Mouse (Mus musculus) liver, adult 10 weeks (tissue): Measurements from ENCODE around the gene Speg. TPM values are rescaled to one million over a fixed set of nuclear protein-coding genes. Genes with fewer than 3 reads are reported as not detected.

Source experiments
- polyA plus RNA-seq: library from polyadenylated mRNA; stranded (reverse); fragments of 350-450 nt; fragmentation: Illumina TruSeq; extraction: RNeasy Lipid Tissue Mini Kit (QIAGEN cat#74804); gene quantifications from one replicate; pipeline ENCODE4 v1.2.3, GENCODE M21; 2014; ENCODE audit warnings: low read depth, low replicate concordance

Gene Speg
- polyA plus RNA-seq = not detected

DNA sequence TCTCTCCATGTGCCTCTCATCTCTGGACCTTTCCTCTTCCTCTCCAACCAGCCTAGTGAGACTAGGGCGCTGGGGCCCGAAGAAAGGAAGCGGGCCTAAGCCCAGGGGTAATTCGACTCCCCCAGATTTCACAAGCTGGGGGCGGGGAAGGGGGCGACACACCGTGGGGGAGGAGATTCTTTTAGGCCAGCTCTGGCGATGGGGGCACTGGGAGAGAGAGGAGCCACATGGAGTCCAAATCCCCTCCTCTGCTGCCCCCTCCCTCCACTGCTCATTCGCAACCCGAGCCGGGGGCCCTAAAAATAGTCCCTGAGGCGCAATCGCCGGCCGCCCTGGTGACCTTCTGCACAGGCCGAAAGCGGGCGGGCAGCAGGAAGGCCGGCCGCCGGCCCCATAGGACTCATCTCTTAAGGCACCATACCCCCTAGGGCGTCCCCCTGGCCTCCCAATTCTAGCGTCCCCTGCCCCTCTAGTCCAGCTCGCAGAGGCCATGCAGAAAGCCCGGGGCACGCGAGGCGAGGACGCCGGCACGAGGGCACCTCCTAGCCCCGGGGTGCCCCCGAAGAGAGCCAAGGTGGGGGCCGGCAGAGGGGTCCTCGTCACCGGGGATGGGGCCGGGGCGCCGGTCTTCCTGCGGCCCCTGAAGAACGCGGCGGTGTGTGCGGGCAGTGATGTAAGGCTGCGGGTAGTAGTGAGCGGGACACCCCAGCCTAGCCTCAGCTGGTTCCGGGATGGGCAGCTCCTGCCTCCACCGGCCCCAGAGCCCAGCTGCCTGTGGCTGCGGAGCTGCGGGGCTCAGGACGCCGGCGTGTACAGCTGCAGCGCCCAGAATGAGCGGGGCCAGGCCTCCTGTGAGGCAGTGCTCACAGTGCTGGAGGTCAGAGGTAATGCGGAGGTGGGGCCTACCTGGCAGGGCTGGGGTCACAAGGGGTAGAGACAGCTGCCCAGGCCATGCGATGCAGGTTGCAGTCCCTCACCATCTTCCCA lies at the start of gene Speg:
Speg (plus strand) TSS at position 348 of the 987 bp plus-strand sequence.

DNA sequence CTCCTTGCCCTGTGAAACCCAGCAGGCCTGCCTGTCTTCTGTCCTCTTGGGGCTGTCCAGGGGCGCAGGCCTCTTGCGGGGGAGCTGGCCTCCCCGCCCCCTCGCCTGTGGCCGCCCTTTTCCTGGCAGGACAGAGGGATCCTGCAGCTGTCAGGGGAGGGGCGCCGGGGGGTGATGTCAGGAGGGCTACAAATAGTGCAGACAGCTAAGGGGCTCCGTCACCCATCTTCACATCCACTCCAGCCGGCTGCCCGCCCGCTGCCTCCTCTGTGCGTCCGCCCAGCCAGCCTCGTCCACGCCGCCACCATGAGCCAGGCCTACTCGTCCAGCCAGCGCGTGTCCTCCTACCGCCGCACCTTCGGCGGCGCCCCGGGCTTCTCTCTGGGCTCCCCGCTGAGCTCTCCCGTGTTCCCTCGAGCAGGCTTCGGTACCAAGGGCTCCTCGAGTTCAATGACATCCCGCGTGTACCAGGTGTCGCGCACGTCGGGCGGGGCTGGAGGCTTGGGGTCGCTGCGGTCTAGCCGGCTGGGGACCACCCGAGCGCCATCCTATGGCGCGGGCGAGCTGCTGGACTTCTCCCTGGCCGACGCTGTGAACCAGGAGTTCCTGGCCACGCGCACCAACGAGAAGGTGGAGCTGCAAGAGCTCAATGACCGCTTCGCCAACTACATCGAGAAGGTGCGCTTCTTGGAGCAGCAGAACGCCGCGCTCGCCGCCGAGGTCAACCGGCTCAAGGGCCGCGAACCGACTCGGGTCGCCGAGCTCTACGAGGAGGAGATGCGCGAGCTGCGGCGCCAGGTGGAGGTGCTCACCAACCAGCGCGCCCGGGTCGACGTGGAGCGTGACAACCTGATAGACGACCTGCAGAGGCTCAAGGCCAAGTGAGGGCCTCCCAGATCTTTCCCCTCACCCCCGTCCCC lies 14.7 kb upstream of the Speg start, which contains the start of gene Des:
Des (plus strand) TSS at position 218 of the 920 bp plus-strand sequence.

DNA sequence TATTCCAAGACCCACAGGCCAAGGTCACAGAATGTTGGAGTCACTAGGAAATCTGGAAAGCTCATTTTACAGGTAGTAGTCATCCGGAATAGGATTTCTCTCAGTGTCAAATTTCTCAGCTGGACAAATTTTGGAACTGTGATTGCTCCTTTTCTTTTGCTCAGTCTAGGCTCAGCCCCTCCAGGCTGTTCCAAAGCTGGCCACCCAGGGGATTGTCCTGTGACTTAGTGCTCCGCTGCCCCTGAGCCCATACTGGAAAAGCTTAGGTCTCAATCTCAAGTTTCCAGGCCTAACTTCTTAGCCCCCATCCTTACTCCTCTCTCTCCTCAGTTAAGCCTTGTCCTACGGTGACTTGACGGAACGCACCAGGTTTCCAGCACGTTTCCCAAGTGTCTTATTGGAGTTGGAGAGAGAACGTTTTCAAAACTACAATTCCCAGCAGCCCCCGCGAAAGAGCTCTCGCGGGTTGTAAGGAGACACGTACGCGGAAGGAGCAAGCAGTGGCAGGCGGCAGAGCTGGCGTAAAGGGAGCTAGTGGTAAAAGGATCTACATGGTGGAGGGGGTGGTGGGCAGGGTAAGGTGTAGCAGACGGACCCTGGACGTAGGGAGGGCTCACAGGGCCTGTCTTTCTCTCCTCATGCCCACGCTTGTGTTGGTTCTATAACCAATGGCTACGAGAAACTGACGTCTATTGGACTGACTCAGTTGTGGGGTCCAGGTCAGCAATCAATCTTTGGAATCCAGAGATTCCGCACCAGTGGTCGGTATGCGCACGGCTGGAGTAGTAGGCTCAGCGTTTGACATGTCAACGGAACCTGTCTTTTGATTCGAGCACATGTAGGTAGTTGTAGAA lies 60.6 kb downstream of the Speg start, which contains the start of gene Gmppa:
Gmppa (plus strand) TSS at position 456 of the 854 bp plus-strand sequence.

DNA sequence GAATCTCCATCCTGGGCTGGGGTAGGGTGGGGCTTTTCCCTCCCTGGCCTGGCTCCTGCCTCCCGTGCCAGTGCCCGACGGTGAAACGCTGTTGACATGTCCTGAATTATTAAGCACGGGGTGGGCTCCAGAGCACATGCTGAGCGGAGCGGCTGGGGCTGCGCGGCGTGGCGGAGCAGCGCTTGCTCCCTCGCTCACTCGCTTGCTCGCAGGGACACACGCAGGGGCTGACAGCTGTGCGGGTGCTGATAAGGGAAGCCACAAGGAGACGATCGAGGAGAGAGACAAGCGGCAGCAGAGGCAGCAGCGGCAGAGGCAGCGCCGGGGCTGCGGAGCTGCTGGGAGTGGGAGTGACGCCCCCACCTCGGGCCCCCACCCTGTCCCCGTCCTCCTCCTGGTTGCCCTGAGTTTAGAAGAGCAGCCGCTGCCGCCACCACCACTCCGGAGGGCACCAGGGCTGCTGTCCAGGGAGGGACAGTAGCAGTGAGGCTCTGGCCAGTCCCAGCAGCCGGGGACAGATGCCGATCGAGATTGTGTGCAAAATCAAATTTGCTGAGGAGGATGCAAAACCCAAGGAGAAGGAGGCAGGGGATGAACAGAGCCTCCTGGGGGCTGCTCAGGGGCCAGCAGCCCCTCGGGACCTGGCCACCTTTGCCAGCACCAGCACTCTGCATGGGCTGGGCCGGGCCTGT lies 75.4 kb downstream of the Speg start, which contains the start of gene Asic4:
Asic4 (plus strand) TSS at position 123 of the 692 bp plus-strand sequence.

DNA sequence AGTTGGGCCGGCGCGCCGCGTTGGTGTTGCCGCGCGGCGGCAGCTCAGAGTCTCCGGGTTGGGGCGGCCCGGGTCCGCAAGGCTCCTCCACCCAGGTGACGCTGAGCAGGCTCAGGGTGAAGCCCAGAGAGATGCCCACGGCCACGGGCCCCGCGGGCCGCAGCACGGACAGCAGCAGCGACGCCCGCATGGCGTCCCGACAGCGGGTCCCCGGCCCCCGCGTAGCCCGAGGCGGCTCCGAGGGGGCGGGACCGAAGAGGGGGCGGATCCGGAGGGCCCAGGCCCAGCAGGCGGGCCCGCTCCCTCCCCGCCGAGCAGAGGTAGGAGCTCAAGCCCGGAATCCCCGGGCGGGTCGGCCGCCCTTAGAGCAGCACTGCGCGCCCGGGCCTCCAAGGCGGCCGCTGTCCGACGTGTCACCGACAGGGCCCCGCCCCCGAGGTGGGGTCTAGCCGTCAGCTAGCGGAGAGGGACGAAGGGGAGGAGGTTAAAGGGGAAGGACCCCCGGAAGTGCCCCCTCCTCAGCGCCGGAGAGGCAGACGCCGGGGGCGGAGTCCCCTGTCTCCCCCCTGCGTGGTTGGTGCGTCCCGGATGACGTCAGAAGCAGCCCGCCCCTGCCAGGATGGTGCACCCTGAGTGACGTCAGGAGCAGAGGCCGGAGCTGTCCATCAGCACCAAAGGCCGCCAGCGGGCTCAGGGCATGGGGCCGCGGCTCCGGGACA lies 104.0 kb downstream of the Speg start, which contains the start of the genes Chpf and Tmem198:
Chpf (minus strand) TSS at position 392 of the 719 bp plus-strand sequence.
Tmem198 (plus strand) TSS at position 617 of the 719 bp plus-strand sequence.

Other genes starting within 250 kb of the Speg start
- gene Slc23a3, start 241.4 kb upstream of the Speg start, polyA plus RNA-seq = not detected
- 11.3 TPM for gene Cnppd1, start 232.6 kb upstream of the Speg start, polyA plus RNA-seq
- 25.1 TPM for gene Retreg2, start 232.5 kb upstream of the Speg start, polyA plus RNA-seq
- 2.3 TPM for gene Zfand2b, start 206.7 kb upstream of the Speg start, polyA plus RNA-seq
- 15.8 TPM for gene Abcb6, start 194.9 kb upstream of the Speg start, polyA plus RNA-seq
- 8.8 TPM for gene Ankzf1, start 183.1 kb upstream of the Speg start, polyA plus RNA-seq
- 8.5 TPM for gene Atg9a, start 183.1 kb upstream of the Speg start, polyA plus RNA-seq
- 5.0 TPM for gene Glb1l, start 164.5 kb upstream of the Speg start, polyA plus RNA-seq
- gene Stk16, start 164.5 kb upstream of the Speg start, polyA plus RNA-seq = 24.6 TPM
- gene Tuba4a, start 155.4 kb upstream of the Speg start, polyA plus RNA-seq = 32.3 TPM
- not detected for gene A630095N17Rik, start 143.2 kb upstream of the Speg start, polyA plus RNA-seq
- 15.1 TPM for gene Dnajb2, start 138.9 kb upstream of the Speg start, polyA plus RNA-seq
- not detected for gene Ptprn, start 110.8 kb upstream of the Speg start, polyA plus RNA-seq
- not detected for gene Resp18, start 96.9 kb upstream of the Speg start, polyA plus RNA-seq
- 4.9 TPM for gene Dnpep, start 57.3 kb upstream of the Speg start, polyA plus RNA-seq
- gene Des, start 15.0 kb upstream of the Speg start, polyA plus RNA-seq = 0.26 TPM
- 5.5 TPM for gene Gmppa, start 60.6 kb downstream of the Speg start, polyA plus RNA-seq
- gene Asic4, start 75.1 kb downstream of the Speg start, polyA plus RNA-seq = not detected
- not detected for gene Chpf, start 104.0 kb downstream of the Speg start, polyA plus RNA-seq
- gene Tmem198, start 104.2 kb downstream of the Speg start, polyA plus RNA-seq = not detected
- gene Obsl1, start 131.2 kb downstream of the Speg start, polyA plus RNA-seq = not detected
- not detected for gene Inha, start 131.8 kb downstream of the Speg start, polyA plus RNA-seq
- 0.87 TPM for gene Stk11ip, start 146.2 kb downstream of the Speg start, polyA plus RNA-seq
- not detected for gene Slc4a3, start 171.0 kb downstream of the Speg start, polyA plus RNA-seq